Mouse (Mus musculus): ENCODE measurements around the gene Lrrn1.

GRCm38 (mm10) chr6:107494491-107494890, 35.1 kb upstream of the Lrrn1 start:
- TF ChIP-seq POLR2A (IDR thresholded peaks at IDR 0.05; ENCODE audit: extremely low read depth, insufficient read depth, low read length): no peak
- no peak for TF ChIP-seq CTCF (IDR thresholded peaks at IDR 0.05; ENCODE audit: low read depth, low read length)
